Mouse (Mus musculus): Measurements from ENCODE around the gene Ubr7.

GRCm38 (mm10) chr12:102769000-102769399 is 11.2 kb downstream of the Ubr7 start:
- TF ChIP-seq CTCF (IDR thresholded peaks at IDR 0.05; ENCODE audit: control insufficient read depth, insufficient read depth, low read length) (no peak), POLR2A (IDR thresholded peaks at IDR 0.05; ENCODE audit: borderline replicate concordance, control insufficient read depth, low read depth, low read length) (no peak)
